Mouse (Mus musculus): Measurements from ENCODE around the gene Ska3. TPM values are rescaled to one million over a fixed set of nuclear protein-coding genes. Genes with fewer than 3 reads are reported as not detected.

Gene Ska3
- polyA plus RNA-seq (2017; shearing (Covaris generic)), result 3.1 TPM

GRCm38 (mm10) chr14:57825788-57826751 is at the start of gene Ska3, which contains the start of gene Mrpl57:
Gene Ska3 (minus strand): TSS chr14:57826185.
Gene Mrpl57 (plus strand): TSS chr14:57826234.

GRCm38 (mm10) chr14:57797991-57798931 is 27.7 kb downstream of the Ska3 start, which contains the start of gene Sap18:
Gene Sap18 (plus strand): TSS chr14:57798180.

GRCm38 (mm10) chr14:57758237-57758636 is 67.7 kb downstream of the Ska3 start, which contains the start of gene Lats2:
Gene Lats2 (minus strand): TSS chr14:57758388.

Other genes starting within 250 kb of the Ska3 start
- gene Xpo4, start 160.8 kb downstream of the Ska3 start, polyA plus RNA-seq (2017; shearing (Covaris generic)), result 42.6 TPM
- gene Gm49361, start 80.1 kb downstream of the Ska3 start, polyA plus RNA-seq (2017; shearing (Covaris generic)), result not detected
- 13.6 TPM for gene Lats2, start 67.8 kb downstream of the Ska3 start, polyA plus RNA-seq (2017; shearing (Covaris generic))
- gene Sap18, start 28.0 kb downstream of the Ska3 start, polyA plus RNA-seq (2017; shearing (Covaris generic)), result 225 TPM
- 130 TPM for gene Mrpl57, start within 50 bp of the Ska3 start, polyA plus RNA-seq (2017; shearing (Covaris generic))
- 199 TPM for gene Zdhhc20, start 64.1 kb upstream of the Ska3 start, polyA plus RNA-seq (2017; shearing (Covaris generic))
- gene Micu2, start 173.1 kb upstream of the Ska3 start, polyA plus RNA-seq (2017; shearing (Covaris generic)), result 11.5 TPM
- not detected for gene Fgf9, start 244.4 kb upstream of the Ska3 start, polyA plus RNA-seq (2017; shearing (Covaris generic))